Mouse (Mus musculus) adrenal gland, postnatal 4 days (tissue): ENCODE results near the gene Cdkal1. TPM values are rescaled to one million over a fixed set of nuclear protein-coding genes. Genes with fewer than 3 reads are reported as not detected.

Experiments
- DNase-seq, 2 experiments: peaks; one replicate each; pipeline ENCODE4 v3.0.0; 2021 to 2022; ENCODE audit warnings: low spot score in 2 of 2, mixed read lengths in 2 of 2
- total RNA-seq, 2 experiments: library from RNA; stranded (reverse); gene quantifications; 2 replicates each; pipeline ENCODE4 v1.2.3; 2021

Cdkal1 gene
- total RNA-seq, 2 experiments from 2014 or later = 31.9 to 34.3 TPM

DNA sequence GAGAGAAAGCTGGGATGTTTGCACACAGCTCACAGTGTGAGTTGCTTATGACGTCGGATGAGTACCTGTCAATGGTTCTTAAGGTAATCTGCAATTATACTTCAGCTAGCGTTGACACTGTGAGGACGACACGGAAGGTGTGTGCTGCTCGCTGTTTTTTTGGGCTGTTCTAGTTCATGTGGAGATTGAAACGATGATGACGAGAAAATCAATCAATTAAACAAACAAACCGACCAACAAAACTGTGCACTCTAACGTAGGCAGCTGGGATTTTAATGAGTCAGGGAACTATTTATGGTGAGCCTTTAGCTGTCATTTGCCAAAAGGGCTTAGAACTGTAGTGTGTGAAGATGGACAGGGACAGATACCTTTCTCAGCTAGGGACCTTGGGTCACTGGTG lies 494.6 kb downstream of the Cdkal1 start:
- no peak for DNase-seq

DNA sequence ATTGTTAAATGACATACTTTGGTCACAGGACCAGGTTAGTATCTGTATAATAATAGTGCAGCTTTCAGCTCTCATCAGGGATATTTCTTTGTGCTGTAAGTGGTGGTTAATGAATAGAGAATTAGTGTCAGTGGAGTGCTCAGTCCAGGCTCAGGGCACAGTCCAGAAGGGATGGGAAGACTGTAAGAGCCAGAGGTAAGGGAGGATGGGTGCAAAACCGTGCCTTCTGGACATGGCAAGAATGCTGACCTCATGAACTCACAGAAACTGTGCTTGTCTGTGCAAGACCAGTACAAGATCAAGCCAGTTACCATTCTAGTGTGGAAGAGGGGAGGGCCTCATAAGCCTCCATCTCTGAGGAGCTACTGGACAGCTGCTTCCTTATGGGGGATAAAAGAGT lies 496.1 kb downstream of the Cdkal1 start:
- no peak for DNase-seq

DNA sequence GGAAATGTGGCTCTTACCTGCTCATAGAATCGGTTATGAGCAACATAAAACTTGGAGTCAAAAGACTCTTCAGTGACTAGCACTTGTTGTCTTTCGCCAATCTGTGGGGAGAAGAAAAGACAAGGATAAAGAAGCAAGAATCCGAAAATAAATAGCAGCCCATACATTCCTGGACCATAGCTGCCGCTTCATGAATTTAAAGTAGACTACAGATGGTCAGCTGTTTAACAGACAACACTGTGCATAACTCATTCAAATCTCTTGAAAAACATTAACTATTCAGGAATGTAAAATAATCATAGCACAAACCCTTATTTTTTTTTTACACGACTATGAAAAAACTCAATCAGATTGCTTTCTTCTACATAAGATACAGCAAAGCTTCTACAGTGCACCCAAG lies 498.0 kb downstream of the Cdkal1 start:
- no peak for DNase-seq

DNA sequence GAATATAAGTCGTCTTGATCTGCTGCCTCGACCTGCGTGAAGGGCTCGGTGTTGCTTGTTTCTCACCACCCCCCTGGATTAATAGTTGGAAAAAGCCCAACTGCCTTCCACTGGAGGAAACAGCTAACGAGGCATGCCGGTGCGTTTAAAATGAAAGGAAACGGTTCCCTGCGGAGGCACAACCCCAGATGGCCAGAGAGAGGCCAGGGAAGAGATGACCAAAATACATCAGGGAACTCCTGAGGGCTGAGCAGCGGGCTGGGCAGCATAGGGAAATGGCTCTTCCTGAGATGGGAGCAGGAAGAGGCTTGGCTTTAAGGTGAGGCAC lies 499.4 kb downstream of the Cdkal1 start:
- DNase-seq = no peak

DNA sequence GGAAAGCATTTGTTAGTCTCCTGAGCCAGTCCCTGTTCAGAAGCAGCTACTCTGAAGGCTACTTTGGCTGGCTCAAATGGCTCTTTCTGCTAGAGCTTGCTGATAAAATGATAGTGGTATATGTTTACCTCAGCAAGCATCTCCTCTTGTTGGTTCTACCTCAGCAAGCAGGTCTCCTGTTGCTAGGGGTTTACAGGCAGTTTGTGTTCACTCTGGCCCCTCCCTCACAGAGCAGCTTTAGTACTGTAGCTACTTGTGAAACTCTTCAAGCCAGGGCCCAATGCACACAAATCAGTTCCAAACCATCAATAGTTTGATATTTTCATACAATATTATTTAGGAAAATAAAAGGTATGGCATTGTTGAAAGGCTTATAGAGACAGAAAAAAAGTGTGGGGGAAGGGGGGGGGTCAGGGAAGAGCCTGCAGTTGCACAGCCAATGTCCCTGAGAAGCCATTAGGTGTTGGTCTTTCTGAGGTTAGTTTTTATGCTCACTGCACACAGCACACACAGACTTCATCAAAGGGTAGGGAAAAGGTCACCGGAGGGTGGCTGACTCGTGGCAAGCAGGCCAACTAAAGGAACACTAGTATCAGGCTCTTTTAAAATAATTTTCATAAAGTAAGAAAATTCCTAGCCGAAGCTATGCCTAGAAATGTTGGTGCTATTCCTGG lies 499.9 kb downstream of the Cdkal1 start:
- no peak for DNase-seq

DNA sequence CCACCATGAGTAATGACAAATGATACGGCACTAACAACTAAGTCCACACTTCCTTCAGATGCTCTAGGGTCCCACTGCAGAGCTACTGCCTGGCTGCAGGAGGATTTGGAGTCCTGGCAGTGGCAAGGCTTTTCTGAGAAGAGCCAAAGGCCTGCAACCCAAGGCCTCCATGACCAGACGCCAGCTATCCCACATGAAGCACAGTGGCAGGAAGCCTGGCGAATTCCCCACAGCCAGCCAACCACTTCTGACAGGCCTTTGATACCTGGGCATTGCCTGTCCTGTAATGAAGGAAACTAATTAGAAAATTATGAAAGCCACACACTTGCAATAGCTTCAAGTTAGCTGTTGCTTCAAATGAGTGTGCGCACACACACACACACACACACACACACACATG lies 500.5 kb downstream of the Cdkal1 start:
- DNase-seq = no peak

DNA sequence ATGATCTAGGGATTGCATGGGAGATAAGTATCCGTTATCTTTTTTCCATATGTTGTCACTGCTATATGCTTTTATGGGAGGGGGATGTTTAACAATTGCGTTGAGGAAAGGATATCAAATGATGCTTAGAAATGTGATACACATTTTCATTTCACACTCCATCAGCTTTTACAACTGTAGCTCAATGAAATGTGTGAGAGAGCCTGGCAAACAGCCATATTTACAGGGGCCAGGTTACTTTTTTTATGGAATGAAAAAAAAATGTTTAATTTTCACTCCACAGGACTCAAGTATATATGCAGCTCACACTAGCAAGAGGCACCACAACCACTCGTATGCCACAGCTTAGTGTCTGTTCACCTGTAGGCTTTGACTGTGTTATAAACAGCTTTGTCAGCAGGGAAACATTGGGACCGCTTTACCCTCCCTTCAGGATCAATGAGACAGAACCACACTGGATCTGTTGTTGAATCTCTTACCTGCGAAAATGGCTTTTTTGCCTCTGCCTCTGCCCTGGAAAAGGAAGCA lies 501.5 kb downstream of the Cdkal1 start:
- no peak for DNase-seq

DNA sequence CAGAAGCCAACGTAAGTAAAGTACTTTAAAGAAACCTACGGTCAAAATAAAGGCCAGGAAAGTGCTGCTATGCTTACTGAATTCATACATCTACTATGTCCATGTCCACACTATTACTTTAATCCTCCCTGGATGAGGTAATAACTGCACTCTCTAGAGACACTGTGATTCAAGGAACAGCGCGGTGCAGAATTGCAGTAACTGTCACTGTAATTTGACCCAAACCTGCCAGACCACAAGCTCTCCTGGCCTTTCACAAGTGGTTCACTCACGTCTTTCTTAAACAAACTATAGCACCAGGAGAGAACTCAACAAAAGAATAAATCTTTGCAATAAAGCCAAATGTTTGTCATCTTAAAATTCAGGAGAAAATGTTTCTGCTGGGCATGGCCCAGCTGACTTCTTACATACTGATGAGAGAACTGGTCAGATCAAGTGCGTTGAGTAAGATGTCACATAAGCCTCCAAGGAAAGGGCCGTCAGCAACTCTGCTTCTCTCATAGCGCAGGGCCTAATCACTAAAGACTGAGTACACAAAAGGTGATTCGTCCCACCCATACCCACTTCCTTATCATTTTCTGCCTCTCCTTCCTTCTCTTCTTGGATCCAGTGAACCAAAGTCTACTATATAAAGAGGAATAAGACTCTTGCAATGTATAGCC lies 504.3 kb downstream of the Cdkal1 start:
- DNase-seq = no peak

DNA sequence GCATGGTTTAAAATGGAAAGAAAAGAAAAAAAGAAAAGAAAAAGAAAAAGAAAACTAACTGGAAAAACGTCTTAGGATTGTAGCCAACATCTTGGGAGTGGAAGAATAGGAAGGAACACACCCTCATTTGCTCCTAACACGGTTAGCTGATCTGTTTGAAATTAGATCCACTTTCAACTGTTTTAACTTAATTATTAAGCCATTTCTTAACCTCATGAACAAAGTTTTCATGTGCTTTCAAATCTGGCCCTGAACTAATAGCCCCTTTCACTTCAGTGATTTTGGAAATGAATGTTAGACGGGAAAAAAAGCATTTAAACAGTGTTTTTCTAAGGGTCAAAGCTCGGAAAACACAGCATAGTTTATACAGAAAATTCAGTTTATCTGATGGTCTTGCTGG lies 505.5 kb downstream of the Cdkal1 start:
- DNase-seq = no peak

DNA sequence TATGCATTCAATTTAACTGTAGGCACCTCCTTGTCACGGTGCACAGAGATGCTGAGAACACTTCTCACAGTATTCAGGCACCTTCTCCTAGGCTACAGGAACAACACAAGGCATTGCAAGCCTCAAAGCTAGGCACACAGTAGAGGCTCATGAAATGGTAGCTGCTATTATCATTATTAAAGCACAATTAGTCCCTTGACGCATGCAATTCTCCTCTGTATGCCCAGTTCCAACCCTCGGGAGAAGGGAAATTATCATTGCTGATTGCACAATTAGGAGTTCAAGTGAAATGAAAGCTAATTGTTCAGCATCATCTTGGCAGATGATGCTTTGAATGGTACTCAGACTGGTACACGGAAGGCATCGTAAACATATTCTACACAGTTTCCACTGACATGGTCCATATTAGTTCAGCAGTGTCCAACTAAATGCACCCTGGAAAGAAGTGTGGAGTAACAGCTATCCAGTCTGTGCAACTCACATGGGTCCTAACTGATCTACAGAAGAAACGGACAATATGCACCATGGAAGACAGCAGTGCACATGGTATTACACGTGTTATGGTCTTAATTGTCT lies 506.0 kb downstream of the Cdkal1 start:
- DNase-seq = no peak

DNA sequence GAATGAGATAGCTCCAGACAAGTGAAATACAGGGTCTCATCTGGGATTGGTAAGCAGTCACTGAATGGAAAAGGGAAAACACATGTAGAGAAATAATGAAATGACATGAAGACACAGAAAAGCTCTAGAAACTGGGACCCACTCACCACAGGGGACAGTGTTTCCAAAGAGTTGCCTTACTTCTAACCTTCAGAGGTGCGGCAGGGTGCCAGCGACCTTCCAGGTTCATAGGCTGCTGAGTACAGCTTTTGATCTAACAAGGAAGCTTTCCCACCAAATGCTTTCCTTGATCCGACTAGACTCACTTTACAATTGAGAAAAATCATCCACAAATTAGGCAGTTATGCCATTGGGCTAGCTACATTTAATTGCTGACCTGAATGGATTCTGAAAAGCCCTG lies 507.1 kb downstream of the Cdkal1 start:
- DNase-seq = no peak

DNA sequence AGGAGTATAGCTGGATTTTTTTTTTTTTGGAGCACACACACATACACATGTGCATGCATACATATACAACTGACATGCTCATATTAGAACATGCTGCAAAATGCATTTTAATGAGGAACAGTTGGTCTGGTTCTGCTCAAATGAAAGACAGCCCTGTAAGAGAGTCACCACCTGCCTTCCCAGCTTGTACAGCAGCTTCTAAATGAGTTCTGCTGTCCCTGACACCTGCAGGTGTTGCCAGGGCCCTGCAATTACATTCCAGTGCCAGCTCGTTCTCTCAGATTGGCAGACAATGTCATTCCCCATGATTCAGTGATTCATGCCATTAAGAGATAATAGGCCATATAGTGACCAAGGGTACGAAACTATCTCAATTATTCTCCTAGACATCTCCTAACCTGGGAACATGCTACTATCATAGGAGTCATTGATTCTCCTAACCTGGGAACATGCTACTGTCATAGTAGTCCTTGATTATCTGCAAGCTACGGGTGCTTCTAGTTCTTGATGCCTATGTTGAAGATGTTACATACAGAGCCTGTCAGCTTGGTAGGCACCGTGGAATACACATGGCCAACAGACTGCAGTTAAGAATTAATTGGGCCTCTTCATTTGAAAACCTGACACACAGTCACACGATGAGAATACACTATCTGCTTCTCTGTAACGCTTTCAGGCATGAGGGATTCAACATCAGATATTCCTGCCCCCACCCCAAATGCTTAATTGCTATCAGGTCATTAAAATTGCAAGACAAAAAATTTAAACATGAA lies 522.6 kb downstream of the Cdkal1 start:
- DNase-seq = no peak

DNA sequence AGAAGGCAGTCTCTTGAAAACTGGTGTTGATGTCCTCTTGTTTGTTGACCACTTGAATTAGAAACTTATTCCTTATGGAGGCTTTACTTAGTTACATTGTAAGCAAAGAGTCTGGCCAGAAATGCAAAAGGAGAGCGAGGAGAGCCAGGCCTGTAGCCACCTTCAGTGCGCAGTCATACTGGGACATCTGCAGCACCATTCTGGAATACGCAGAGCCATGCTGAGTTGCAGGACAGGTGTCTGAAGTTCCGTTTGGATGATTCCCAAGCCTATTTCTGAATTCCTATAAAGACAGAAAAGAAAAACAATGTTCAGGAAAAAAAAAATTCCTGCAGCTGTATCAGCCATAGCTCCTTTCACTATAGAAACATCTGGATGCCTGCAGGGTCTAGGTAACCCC lies 529.5 kb downstream of the Cdkal1 start:
- DNase-seq = no peak

DNA sequence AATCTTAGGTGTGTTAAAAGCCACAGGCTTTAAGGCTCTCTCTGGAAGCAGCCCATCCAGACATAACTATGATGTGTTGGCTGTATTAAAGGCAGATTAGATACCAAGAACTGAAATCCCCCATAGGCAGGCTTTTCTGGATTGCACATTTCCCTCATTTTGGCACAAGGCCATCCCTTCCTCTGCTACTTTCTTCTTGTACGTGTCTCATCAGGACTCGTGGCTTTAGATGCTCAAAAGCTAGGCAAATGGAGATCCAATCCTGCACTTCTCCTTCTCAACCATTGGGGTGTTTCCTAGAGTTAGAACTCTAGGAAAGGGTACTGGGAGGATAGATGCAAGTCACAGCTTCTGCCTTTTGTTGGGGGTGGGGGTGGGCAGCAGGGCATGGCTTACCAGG lies 535.1 kb downstream of the Cdkal1 start:
- no peak for DNase-seq

DNA sequence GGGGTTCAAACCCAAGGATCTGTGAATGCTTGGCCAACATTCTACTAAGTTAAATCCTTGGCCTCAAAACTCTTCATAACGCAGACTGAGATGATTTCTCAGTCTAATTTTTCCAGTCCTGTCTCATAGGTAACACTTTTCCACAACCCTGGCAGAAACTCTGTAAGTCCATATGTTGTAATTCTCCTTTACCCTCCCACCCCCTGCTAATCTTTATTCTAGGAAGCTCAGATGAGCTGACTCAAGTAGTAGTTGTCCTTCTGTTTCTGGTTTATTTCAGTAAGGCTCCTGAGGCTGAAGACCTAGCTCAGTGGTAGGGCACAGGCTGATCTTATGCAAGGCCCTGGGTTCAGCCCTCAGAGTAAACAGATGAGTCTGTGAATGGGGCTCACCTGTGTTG lies 537.8 kb downstream of the Cdkal1 start:
- DNase-seq = no peak

DNA sequence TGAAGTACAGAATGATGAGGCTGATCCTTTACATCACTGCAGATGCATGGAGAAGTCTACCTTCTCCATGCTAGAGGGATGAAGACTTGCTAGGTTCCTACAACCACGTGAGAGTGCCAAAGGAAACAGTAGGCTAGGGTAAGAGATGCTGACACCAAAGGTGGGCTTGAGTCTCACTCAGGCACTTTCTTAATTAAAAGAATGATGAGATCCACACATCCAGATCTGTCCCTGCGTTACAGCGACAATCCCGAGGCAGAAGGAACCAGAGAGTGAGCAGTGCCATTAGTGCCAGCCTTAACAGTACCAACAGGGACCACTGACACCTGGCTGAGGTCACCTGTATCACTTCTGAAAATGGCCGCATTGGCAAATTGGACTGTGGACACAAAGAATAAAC lies 539.2 kb downstream of the Cdkal1 start:
- DNase-seq = no peak

DNA sequence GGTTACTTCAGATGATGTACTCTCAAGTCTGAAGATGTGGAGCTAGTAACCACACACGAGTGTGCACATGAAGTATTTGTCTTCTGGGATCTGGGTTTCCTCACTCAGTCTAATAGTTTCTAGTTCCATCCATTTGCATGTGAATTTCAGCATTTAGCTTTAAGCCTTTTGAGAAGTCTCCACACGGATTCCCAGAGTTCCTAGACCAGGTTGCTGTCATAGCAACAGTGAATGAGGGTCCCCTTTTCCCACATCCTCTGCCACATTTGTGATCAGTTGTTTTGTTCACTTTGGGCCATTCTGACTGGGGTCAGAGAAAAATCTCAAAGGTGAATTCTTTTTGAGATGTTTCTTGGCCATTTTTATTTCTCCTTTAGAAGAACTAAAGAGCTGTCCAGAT lies 543.4 kb downstream of the Cdkal1 start:
- DNase-seq = no peak

DNA sequence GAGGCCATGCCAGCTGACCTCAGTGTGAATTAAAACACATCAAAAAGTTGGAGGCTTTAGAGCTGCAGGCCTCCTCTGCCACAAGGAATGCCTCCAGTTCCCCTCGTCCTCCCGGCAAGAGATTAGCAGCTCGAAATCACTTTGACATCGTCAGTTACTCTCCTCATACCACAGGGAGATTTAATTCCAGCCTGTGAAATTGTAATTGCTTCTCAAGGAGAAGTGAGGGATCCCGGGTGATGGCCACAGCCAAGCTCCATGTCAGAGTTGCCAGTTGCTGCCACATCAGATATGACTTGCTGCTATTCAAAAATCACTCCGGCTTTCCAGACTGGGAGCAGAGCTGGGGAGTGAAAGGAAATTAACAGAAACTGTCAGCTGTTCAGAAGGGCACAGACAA lies 548.1 kb downstream of the Cdkal1 start:
- no peak for DNase-seq

DNA sequence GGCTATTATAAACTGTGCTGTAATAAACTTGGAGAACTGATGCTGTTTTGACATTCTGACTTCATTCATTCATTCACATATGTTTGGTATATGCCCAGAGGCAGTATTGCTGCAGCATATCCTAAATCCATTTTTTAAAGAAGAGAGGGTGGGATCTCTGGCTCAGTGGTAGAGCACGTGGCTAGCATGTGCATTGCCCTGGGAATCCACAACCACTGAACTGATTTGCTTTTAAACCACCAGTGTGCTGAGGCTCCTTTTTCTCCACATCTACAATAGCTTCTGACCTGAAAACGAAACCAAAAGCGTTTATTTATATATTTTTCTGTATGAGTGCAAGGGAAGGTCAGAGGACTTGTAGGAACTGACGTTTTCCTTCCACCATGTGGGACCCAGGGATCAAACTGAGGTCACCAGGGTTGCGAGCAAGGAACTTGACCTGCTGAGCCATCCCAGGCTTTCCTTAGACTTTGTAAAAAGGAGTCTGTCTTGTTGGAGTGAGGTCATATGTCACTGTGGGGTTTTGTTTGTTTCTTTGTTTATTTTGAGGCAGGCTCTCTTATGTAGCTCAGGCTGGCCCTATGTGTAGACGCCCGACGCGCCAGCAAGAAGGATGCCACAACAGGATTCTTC lies 562.8 kb downstream of the Cdkal1 start:
- DNase-seq = no peak

DNA sequence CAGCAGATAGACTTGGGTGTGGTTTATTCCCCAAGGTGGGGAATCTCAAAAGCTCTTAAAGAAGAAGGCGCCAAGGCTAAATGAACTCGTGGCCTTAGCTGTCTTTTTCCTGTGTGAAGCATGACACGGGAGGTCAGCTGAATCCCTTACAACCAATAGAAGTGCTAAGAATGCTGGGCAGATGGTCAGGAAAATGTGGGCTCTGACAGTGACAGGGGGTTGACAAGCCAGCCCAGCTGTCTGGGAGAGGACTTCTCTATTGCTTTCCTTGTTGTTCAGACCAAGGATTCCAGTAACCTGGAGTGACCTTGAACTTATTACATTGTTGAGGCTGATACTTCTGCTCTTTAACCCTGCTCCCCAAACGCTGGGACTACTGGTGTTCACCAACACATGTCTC lies 564.9 kb downstream of the Cdkal1 start:
- DNase-seq = no peak

DNA sequence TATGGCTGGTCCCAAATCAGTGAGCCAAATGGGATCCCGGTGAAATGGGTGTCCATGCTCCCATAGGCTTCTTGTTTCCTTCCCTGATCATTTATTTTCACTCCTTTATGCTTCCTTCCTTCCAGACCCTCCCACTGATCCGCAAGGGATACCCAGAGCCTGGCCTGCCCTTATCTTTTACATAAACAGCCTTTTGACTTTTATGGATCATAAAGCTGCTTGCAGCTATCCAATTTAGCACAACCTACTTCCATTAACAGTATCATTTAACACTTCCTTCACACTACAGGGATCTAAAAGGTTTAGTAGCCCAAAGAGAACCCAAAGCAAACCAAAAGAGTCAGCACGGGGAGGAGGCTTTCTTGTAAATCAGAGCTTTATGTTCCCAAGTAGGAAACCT lies 570.4 kb downstream of the Cdkal1 start:
- no peak for DNase-seq

DNA sequence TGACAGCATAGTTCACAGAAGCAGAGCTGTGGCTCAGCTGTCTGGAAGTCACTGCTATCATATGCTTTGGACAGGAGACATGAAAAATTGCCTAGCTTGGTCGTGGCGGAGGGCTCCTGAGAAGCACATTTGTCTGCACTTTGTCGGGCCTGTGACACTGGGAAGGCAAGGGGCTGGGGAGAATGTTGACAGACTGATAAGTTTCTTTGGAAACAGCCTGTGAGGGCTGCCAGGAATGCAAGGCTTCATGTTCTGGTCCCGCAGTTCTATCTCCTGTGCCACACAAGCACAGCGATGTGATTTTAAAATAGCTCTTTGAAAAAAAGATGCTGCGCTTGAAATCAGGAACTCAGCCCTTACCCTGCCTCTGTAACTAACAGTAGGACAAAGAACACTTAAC lies 573.9 kb downstream of the Cdkal1 start:
- DNase-seq = no peak
